Mouse (Mus musculus) gastrocnemius, postnatal 36 days (tissue): ENCODE data around the gene Fgb. TPM values are rescaled to one million over a fixed set of nuclear protein-coding genes. Genes with fewer than 3 reads are reported as not detected.
A peak's percentile ranks its signal among the peaks of the same experiment; 100 is the strongest.

Experiments
- DNase-seq, 2 experiments: peaks; one replicate each; pipeline ENCODE4 v3.0.0; 2022
- intact Hi-C: fragments of 180-260 bp; cut with DNase I; formaldehyde crosslinking; loops from one replicate; pipeline ENCODE4 v1.15.1; 2025
- total RNA-seq, 2 experiments: library from RNA; stranded (reverse); gene quantifications; 2 replicates each; pipeline ENCODE4 v1.2.3; 2021

The Fgb gene
- total RNA-seq, 2 experiments from 2014 or later = 0.20 TPM; not detected in 1

DNA sequence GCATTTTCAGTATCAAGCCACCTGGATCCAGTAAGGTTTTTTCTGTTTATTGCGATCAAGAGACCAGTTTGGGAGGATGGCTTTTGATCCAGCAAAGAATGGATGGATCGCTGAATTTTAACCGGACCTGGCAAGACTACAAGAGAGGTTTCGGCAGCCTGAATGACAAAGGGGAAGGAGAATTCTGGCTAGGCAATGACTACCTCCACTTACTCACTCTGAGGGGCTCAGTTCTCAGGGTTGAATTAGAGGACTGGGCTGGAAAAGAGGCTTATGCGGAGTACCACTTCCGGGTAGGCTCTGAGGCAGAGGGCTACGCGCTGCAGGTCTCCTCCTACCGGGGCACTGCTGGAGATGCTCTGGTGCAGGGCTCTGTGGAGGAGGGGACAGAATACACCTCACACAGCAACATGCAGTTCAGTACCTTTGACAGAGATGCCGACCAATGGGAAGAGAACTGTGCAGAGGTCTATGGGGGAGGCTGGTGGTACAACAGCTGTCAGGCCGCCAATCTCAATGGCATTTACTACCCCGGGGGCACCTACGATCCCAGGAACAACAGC, 16.8 kb downstream of the Fgb start:
- no peak for DNase-seq
- intact Hi-C loops = no loop called here

DNA sequence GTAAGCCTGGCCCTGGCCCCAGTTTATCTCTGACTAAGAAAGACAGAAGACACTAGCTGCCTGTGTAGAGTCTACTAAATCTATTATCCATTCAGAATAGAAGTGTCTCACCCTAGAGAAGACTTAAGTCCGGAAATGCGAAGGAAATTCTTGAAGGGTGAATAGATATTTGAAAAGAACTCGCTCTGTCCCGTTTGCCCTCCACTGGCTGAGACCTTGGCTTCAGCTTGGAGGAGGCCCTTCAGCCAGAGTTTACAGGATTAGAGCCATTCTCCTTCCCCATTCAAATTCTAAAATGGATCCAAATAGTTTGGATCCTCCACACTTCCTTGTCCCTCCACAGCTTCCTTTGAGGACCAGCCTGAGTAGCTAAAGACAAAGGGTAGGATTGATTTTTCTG, 19.3 kb downstream of the Fgb start:
- DNase-seq = no peak
- intact Hi-C loops = no loop called here

DNA sequence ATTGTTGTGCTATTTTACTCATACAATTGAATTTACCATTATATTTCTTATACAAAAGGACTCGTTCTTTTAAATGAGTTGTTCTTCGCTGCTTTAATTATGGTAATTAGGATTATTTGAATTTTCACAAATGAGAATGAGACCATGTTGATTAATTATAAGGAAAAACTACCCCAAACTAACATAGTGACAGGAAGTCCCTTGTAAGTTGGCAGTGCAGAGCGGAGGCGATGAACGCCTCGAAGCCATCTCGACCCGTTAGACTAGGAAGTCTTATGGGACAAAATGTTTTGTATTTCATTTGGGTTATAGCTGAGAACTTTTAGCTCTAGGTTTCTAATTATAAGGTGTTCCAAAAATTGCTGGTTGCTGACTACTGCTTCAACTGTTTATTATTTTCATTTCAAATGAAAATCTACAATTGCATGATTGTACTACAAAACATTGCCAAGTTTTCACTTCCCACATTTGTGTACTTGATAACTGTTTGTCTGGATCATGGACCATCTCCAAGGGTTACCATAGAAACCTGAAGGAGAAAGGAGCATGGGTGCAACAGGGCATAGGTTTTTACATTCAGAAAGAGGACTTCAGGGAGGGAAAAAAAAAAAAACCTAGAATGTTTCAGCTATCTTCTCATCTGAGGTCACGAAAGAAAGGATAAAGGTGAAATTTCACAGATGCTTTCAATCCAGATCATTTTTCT, 22.0 kb downstream of the Fgb start:
- DNase-seq = no peak
- intact Hi-C loops = no loop called here

DNA sequence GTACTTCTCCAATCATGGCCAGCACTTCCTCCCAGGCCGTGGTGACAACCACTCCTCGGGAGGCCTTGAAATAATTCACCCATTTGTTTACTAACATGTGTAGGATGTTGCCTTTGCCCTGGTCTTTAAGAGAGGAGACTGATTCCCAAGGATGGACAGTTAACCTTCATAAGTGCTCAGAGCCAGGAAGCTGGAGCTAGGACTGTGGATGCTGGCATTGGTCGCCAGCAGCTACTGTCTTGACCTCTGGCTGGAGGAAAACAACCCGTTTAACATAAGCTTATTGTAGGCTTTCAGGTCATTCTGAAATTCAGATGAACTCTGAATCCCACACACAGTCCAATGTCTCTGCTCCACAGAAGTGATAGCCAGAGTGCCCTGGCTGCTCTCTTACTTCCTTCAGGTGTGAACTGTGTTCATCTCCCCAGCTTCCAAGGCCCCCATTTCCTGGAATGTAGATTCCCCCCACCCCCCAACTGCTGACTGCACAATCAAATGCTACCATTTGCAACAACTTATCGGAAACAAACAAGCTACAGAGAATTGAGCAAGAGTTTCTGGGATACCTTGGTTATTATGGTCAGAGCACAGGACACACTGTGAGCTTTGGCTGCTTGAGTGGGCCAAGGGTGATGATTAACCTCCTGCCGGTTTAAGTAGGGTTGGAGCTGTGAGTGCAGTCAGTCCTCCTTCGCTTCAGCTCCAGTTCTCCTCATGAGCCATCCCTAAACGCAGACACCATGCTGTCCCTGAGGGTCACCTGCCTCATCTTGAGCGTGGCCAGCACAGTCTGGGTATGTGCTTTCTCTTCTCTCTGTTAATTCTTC, 24.0 kb downstream of the Fgb start, which contains the start of gene Fga:
Gene Fga (plus strand): TSS at position 602 of the 827 bp plus-strand sequence.
- intact Hi-C loops = no loop called here
- no peak for DNase-seq

DNA sequence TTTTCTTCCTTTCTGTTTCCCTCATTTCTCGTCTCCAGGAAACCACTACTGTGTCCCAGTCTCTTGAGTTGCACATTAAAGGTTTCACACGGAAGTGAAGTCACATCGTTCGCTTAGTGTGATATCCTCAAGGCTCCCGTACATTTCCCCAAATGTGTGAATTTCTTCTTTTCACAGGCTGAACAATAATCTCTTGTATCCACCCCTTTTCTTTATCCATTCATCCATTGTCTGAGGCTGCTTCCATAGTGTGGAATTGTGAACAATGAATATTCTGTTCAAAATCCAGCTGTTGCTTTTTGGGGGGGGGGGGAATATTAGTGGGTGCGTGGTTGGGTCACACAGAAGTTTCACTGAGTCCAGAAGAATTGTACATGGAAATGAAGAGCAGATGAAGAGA, 24.6 kb downstream of the Fgb start:
- intact Hi-C loops = no loop called here

DNA sequence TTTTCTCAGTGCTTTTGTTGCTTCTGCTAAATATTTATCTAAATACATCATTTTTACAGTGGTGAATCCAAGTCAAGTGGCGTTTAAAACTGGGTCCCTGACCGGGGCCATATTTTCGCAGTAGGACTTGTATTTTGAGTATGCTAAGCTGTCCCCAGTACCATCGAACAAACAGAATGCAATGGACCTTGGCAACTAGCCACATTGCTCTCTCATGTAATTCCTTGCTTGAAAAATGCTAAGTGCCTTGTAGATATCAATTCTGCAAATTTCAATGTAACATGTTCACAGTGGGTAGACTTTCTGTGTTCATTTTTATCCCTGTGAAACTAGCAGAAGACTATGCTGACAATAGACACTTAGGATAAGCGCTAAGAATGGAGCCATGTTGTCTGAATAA, 28.5 kb downstream of the Fgb start:
- DNase-seq = no peak
- intact Hi-C loops = no loop called here

More for the DNA sequence above, 24.6 kb downstream of the Fgb start:
- no peak for DNase-seq

DNA sequence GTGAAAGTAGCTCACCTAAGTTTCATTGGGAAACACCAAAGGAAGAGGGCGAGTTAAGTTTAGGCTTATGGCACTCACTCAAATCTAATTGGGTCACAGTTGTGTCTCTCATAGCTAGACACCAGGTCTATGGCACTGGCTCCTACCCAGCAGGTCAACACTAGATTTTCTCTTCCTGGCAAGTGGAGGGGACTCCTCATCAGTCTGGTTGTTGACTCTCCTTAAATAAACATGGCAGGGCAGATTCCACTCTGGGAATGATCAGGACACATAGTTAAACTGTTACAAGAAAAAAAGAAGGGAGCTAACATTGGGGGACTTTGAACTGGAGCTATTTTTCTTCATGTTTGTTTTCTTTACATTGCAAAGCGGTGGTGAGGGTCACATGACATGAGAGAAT, 29.3 kb downstream of the Fgb start:
- intact Hi-C loops = no loop called here
- DNase-seq = no peak

DNA sequence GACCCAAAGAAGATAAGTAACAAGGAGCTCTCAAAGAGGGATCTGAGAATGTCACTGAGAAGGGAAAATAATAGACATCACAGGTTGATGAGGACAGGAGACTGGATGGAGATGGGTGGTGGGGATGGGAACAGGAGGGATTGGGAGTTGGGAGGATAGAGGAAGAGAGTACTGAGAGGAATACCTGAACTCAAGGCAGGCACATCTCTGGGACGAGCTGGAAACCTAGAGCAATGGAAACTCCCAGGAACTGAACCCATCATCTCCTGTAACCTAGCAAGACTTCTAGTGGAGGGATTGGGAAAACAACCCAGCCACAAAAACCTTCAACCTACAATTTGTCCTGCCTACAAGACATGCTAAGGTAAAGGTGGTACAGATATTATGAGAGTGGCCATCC, 33.4 kb downstream of the Fgb start:
- no peak for DNase-seq

DNA sequence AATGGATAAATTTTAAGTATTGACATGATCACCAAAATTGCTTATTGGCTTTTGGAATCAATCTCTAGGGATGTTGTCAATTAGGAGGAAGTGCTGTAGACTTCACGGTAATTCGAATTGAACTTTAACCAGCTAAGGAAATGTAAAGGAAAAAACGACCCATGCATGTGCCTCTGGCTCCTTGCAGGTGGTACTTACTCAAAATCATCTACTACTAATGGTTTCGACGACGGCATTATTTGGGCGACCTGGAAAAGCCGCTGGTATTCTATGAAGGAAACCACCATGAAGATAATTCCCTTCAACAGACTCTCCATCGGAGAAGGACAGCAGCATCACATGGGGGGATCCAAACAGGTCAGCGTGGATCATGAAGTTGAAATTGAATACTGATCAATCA, 35.7 kb downstream of the Fgb start:
- DNase-seq = no peak
- intact Hi-C loops = no loop called here

More for the DNA sequence above, 33.4 kb downstream of the Fgb start:
- intact Hi-C loops = no loop called here

DNA sequence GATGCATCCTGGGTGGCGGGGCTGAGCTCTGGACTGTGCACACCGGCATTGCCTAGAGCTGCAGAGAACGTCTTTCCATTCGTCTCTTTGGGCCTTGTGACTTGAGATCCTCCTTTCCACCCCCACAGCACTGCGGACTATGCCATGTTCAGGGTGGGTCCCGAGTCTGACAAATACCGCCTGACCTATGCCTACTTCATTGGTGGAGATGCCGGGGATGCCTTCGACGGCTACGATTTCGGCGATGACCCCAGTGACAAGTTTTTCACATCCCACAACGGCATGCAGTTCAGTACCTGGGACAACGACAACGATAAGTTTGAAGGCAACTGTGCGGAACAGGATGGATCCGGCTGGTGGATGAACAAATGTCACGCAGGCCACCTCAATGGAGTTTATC, 37.0 kb downstream of the Fgb start:
- no peak for DNase-seq
- intact Hi-C loops = no loop called here

DNA sequence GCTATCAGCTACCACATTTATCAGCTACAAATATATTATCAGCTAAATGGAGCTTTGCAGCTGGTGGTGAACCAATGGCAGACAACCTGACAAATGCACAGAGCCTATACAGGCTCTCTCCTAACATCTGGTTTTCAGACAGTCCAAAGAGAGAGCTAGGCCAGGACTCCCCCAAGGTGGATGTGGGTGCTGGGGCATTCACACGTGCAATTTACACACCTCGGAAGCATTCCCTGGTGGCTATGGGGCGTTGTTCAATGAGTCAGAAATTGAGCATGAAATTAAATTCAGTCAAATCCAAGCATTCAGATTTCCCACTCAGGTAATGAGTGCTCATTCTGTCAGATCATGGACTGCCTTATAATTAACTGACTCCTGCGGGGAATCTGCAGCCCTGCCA, 38.1 kb downstream of the Fgb start:
- DNase-seq = no peak
- intact Hi-C loops = no loop called here

DNA sequence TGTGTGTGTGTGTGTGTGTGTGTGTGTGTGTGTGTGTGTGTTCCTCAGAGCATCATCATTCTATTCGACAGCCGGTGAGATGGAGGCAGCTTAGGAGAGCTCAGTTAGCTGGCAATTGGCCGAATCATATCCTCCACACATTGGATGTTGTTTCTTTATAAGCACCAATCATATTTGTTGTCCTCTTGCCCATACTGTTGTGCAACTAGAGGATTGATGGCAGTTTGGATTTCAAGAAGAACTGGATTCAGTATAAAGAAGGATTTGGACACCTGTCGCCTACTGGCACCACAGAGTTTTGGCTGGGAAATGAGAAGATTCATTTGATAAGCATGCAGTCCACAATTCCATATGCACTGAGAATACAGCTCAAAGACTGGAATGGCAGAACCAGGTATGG, 38.5 kb downstream of the Fgb start:
- no peak for DNase-seq
- intact Hi-C loops = no loop called here

DNA sequence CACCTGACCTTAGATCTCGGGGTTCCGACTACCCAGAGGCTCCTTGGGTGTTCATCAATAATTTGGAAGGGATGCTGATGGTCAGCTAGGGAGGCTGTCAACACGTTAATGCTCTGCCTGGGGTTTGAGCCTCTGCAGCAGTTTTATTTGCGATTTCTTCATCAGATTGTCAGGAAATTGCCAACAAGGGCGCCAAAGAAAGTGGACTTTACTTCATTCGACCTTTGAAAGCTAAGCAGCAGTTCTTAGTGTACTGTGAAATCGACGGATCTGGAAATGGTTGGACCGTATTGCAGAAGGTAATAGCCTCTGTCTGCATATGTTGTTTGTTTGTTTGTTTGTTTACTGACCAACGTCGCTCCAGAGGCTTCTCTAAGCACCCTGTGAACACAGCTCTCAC, 39.4 kb downstream of the Fgb start:
- intact Hi-C loops = no loop called here
- no peak for DNase-seq

DNA sequence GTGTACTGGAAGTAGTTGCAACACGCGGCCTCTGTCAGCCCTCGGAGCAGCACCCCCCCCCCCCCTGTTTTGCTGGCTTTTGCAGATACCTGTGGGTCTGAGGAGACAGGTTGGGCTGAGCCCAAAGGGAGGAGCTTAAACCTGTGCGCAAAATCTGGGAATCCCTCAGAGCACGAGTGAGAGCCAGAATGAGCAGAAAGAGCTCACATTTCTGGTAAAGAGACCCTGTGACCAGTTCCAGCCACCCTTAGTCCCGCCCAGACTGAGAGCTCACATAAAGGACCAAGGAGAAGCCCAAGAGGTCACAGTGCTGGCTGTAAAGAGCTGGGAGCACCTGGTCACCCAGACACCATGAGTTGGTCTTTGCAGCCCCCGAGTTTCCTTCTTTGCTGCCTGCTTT, 42.1 kb downstream of the Fgb start, which contains the start of gene Fgg:
Gene Fgg (plus strand): TSS at position 168 of the 400 bp plus-strand sequence.
- no peak for DNase-seq
- intact Hi-C loops = no loop called here

DNA sequence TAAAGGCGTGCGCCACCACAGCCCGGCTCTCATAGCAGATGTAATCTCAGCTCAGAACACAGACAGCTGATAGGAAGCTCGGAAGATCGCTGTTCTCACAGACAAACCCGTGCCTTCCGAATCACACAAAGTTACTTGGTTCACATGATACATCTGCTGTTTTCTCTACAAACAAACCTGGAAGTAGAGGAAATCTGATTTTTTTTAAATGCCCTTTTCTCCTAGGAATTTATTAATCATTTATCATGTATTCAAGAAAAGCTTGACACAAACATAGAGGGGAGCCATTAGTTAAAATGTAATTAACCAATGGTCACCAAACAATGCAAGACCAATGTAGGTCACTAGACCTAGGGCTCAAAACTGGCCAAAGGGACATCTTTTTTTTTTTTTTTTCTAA, 44.9 kb downstream of the Fgb start:
- intact Hi-C loops = no loop called here
- DNase-seq = no peak

DNA sequence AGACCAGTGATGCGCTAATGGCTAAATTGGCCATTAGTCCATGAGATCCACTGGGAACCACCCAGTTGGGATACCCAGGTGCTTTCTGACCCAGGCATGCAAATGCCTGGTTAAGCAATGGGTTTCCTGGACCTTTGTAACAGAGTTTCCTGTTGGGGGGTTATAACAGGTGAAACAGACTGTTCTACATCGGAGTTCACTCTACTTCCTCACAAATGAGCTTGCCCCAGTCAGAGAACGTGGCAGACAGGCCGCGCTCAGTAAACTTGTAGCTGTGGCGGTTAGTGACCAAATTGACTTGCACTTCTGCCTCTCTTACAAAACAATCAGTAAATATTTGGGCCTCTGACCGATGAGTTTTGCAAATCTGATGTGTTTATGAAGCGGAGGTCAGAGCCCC, 46.6 kb downstream of the Fgb start:
- intact Hi-C loops = no loop called here
- DNase-seq = no peak

DNA sequence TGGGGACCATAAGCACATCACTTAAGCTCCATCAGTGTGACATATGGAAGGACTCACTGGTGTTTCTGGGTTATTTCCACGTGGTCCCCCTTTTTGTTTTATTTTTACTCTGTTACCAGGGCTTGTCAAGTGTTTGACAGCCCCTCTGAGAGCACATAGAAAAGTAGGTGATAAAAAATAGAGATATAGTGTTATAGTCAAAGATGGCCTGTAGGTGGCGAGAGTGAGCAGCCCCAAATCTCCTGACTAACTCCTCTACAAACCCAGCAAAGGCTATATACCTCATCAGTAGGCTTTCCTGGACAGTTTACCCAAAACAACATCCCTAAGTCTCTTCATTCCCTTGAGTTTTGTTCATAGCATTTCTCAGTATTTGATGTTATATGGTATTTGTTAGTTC, 47.5 kb downstream of the Fgb start:
- no peak for DNase-seq
- intact Hi-C loops = no loop called here

DNA sequence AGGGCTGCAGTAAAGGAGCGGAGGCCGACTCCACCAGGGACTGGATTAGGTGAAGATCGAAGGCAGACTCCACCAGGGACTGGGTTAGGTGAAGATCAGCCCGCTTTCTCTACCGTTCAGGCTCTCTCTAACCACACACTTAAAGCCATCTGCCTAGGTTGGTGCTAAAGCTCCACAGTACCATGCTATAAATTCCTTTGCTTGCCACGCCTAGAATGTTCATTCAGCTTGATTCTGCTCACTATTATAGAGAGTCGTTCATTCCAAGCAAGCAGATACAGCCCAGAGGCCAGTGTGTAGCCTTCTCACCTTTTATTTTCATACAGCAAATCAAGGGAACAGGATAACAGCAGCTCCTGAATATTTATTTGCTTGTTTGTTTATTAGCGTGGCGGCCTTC, 49.7 kb downstream of the Fgb start:
- intact Hi-C loops = loop anchor here (1.0 to 5.0 kb wide), 3 partner anchors 54 to 272 kb away; no protein-coding TSS in a partner anchor
- no peak for DNase-seq

DNA sequence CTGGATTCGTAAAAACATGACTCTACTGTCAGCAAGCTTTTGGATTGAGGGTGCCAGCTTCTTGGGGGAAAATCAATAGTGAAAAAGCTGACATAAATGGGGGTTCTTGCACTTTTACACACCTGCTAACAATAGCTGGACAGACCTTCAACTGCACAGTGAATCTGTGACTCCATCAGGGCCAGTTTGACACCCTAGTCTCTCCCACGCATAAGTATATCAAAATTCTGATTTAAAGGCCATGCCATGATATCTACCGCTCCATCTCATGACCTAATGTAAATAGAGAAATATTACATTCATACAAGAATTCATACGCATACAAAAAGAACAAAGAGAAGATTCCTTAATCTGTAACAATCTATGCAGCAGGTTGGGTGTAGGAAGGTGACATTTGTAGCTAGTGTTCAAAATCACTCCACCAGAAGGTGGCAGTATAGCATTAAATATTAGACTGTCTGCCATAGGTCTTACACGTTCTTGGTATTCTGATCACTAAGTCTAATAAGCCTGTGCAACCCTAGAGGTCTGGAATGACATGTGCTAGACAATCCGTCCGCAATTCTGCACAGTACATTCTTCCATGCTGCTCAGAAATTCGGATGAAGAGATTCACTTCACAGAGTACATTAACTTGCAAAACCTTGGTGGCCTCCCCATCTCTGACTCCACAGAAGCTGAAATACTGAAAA, 50.7 kb downstream of the Fgb start:
- no peak for DNase-seq

DNA sequence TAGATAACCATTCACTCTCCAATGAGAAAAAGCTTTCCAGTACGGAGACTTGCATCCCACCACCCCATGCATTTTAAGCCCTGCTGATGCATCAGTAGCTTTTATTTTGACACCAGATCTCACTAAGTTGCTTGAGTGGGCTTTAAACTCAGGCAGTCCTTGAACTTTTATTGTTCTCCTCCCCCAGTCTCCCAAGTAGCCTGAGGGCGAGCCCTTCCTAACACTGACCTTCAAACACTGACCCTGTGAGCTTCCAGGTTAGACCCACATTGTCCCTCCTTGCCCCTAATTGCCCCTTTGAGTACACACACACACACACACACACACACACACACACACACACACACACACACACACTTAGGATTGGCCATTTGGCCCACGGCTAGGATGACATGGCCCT, 53.0 kb downstream of the Fgb start:
- no peak for DNase-seq
- intact Hi-C loops = loop anchor here (5.0 kb wide), 1 partner anchor 276 kb away; no protein-coding TSS in a partner anchor

More for the DNA sequence above, 50.7 kb downstream of the Fgb start:
- intact Hi-C loops = loop anchor here (1.0 to 5.0 kb wide), 2 partner anchors 55 to 273 kb away; no protein-coding TSS in a partner anchor

DNA sequence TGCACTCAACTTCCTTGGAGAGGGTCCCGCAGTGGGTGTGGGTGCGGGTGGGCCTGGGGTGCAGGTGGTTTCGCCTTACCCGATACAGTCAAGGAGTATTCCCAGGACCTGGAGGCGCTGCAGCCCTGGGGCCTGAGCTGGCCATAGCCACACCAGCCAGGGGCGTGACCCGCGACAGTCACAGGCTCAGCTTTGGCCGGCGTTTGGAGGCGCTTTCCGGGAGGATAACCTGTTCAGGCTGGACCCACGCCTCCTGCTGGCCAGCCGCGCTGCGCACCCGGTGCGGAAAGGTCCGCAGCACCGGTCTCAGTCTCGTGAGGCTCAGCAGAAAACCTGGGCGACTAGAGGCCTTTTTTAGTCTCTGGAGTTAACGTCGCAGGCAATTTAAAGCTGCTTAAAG, 54.3 kb downstream of the Fgb start:
- intact Hi-C loops = loop anchor here (5.0 kb wide), 1 partner anchor 277 kb away; no protein-coding TSS in a partner anchor
- DNase-seq = peak; percentile 27 to 28
